Mouse (Mus musculus) bone marrow, adult 2 months (tissue): ENCODE results near the gene Lins1. TPM values are rescaled to one million over a fixed set of nuclear protein-coding genes. Genes with fewer than 3 reads are reported as not detected.

Experiments used
- H3K27ac ChIP-seq: fragments of 200-500 bp; 2 replicates; pipeline ENCODE4 v1.5.1; 2012; ENCODE audit warnings: low read depth, mild to moderate bottlenecking, control low read depth, inconsistent platforms, low read length; ENCODE audit not compliant: control insufficient read depth, poor library complexity, insufficient read depth
- H3K4me1 ChIP-seq: fragments of 200-500 bp; 2 replicates; pipeline ENCODE4 v1.6.1; 2011; ENCODE audit warnings: low read length; ENCODE audit not compliant: control insufficient read depth, insufficient read depth
- H3K4me3 ChIP-seq: fragments of 200-500 bp; replicated peaks from 2 replicates; pipeline ENCODE3; 2011; ENCODE audit warnings: mild to moderate bottlenecking, low read depth, low read length, control low read depth; ENCODE audit not compliant: control insufficient read depth
- CTCF ChIP-seq: fragments of 200-500 bp; IDR thresholded peaks from 2 replicates; pipeline ENCODE4 v1.5.1; 2011; ENCODE audit warnings: low read length, control low read depth; ENCODE audit not compliant: control insufficient read depth, insufficient read depth
- POLR2A ChIP-seq: fragments of 200-500 bp; IDR thresholded peaks from 2 replicates; pipeline ENCODE4 v1.6.1; 2011; ENCODE audit warnings: low read depth, mild to moderate bottlenecking, control low read depth, low read length, borderline replicate concordance; ENCODE audit not compliant: control insufficient read depth
- WGBS: fragments of 180-500 bp; shearing (Covaris S2); methylation state at CpG from one replicate; pipeline ENCODE4 v1.1.7; 2018; 5-methylcytosine and 5-hydroxymethylcytosine counted together
- polyA plus RNA-seq: library from polyadenylated mRNA; stranded (reverse); fragments of >200 nt; gene quantifications from 2 replicates; pipeline ENCODE4 v1.2.4, GENCODE M21; 2011; ENCODE audit warnings: low replicate concordance; ENCODE audit not compliant: missing spikeins, insufficient read depth, insufficient read length

Lins1 gene
- polyA plus RNA-seq, 1 experiment = 6.0 TPM

DNA sequence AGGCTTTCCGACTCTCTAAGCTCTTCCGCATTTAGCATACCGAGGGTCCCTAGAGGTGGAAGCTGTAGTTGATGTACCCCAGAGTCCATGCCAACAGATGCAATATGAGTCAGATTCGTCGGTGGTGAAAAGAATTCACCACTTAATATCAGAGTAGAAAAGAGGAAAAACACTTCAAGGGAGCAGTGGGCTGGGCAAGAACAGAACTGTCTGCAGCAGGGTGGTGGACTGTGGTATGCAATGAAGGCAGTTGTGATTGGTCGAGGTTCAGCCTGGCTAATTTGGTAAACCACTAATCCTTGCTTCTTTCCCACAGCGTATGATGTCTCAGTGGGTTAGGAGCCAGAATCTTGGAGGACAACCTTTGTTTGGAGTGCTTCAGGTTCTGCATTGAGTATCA, 13.0 kb downstream of the Lins1 start:
- H3K27ac ChIP-seq = no peak overlapping the region
- peaks cover 1% of the 10 kb centered on the region; the same call in 1 of the 2 replicates for H3K4me1 ChIP-seq
- TF ChIP-seq CTCF (no peak), POLR2A (no peak)
- H3K4me3 ChIP-seq = no peak overlapping the region
- WGBS = 74% methylated on average over 7 of the region's 7 CpGs

DNA sequence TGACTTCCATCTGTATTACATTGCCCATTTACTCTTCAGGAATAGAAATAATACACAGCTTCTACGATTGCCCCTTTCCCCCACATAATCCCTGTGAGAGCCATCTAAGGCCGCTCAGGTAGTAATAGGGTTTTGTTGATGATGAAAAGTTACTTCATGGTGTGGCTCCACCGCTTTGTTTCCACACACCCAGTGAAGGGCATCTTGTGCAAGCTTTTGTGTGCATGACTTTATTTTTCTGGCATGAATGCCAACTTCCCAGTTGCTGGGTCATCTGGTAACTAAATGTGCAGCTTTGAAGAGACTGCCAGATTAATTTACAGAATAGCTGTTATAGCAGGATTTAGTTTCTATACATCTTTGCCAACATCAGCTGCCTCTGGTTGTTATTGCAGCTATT, 14.9 kb downstream of the Lins1 start:
- WGBS = 44% methylated on average over 3 of the region's 3 CpGs

DNA sequence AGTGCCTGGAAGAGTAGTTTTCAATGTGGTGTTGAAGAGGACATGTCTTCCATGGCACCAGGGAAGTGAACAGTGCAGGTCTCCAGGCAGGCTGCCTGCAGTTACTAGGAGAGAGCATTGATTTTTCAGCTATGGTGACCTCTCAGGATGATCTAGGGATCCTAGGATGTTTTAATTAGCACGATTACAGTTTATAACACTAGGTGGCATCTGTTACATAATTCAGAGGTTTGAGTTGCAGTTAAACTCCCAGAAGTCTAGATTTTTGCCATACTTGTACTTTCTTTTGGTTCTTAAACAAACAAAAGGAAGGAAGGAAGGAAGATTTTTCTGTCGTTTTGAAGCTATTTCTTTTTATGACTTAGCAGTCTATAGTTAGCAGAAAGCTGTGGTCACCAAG, 21.5 kb downstream of the Lins1 start:
- H3K4me1 ChIP-seq = no peaks in the 10 kb centered on the region
- TF ChIP-seq CTCF (no peak), POLR2A (no peak)
- WGBS = 32% methylated on average over 2 of the region's 2 CpGs

More for the DNA sequence above, 14.9 kb downstream of the Lins1 start:
- Histone ChIP-seq H3K4me3 (no peak overlapping the region), H3K4me1 (peaks cover 1% of the 10 kb centered on the region; the same call in 1 of the 2 replicates), H3K27ac (peak overlapping the region; percentile 56)
- TF ChIP-seq POLR2A (no peak), CTCF (no peak)

DNA sequence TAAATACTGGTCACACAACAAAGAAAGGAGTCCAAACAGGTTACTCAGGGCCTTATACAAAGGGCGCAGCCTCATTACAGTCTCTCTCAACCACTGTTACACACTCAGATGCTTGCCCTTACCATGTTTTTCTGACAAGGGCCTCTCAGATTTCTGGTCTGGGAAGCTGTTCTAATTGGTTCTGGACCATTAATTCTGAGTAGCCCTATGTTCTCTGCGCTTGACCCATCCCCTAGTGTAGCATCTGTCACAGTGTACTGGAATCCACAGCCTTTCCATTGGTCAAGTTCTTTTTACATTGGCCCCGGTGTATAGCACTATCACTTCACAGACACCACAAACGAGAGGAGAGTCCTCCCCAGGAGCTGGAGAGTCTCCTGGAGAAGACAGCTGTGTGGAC, 34.8 kb downstream of the Lins1 start:
- H3K4me1 ChIP-seq = no peaks in the 10 kb centered on the region; the same call in 1 of the 2 replicates
- 76% methylated on average over 4 of the region's 4 CpGs for WGBS
- H3K4me3 ChIP-seq = no peak overlapping the region
- no peak overlapping the region for H3K27ac ChIP-seq
- TF ChIP-seq CTCF (no peak), POLR2A (no peak)

More for the DNA sequence above, 21.5 kb downstream of the Lins1 start:
- Histone ChIP-seq H3K27ac (no peak overlapping the region), H3K4me3 (no peak overlapping the region)

DNA sequence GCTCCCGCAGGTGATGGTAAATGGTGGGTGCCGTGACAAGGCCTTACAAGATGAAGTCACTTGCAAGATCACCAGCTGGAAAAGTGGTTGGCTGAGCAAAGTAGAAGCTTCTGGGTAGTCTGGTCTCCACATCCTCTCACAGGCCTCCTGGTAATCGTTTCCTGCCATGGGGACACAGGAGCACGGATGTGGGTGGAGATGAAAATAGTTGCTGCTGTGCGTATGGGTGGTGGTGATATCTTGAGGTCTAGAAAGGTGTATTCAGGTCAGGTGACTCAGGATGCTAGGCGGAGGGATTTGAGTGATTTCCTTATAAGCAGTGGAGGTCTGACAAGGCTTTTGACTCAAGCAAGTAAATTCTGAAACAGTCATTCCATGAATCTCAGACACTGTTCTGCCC, 35.3 kb downstream of the Lins1 start:
- no peak overlapping the region for H3K27ac ChIP-seq
- WGBS = 79% methylated on average over 6 of the region's 6 CpGs
- H3K4me1 ChIP-seq = no peaks in the 10 kb centered on the region; the same call in 1 of the 2 replicates
- H3K4me3 ChIP-seq = no peak overlapping the region
- TF ChIP-seq POLR2A (no peak), CTCF (no peak)

DNA sequence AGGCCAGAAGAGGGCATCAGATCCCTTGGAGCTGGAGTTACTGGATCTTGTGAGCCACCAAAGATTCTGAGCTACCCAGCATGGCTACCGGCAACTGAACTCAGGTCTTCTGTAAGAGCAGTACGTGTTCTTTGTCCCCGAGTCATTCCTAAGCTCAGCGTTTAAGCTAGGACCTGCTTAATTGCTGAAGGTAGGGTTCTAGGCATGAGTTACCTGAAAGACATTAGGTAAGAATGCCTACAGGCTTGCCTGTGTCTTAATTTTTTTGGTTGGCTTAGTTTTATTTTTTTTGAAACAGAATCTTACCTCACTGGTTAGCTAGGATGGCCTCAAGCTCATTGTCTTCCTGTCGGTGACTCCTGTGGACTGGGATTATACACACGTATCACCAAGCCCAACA, 38.4 kb downstream of the Lins1 start:
- no peak for TF ChIP-seq CTCF
- no peak for TF ChIP-seq POLR2A
- no peak overlapping the region for H3K27ac ChIP-seq
- H3K4me1 ChIP-seq = no peaks in the 10 kb centered on the region
- 88% methylated on average over 6 of the region's 6 CpGs for WGBS
- no peak overlapping the region for H3K4me3 ChIP-seq

DNA sequence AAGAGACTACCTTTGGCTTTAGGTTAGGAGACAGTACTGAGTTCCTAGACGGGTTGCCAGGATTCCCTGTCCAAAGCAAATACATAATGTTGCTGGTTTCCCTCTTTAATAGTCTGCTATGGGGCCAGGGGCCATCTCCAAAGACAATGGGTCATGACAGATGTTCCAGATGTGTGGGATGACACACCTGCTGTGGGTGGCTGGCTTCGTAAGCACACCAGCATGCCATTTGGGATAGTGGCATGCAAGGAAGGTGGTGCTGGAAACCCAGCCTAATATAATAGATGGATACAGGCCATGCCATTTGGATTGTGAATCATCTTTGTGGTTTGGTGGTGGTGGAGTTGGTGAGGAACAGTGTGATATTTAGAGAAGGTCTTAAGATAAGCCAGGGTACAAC, 39.5 kb downstream of the Lins1 start:
- Histone ChIP-seq H3K4me1 (no peaks in the 10 kb centered on the region), H3K27ac (no peak overlapping the region), H3K4me3 (no peak overlapping the region)
- 82% methylated on average over 2 of the region's 2 CpGs for WGBS
- TF ChIP-seq CTCF = no peak
- TF ChIP-seq POLR2A = no peak

DNA sequence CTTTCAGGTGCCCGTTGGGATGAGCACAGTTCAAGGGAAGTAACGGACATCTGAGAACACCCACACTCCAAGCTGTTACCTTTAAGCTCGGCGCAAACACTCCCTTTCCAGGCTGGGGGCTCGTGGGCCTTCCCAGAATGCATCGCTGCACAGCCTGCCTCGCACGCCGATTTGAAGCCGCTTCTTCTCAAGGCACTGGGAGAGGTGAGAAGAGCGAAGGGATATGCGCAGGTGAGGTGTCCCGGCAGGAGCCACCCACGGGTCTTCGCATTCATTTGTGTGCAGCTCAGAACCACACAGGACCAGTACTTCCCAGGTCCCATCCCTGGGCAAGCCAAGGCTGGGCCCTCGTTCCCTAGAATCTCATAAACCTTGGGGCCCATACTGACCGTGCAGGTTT, 43.7 kb downstream of the Lins1 start:
- H3K4me3 ChIP-seq = no peak overlapping the region
- TF ChIP-seq POLR2A = no peak
- TF ChIP-seq CTCF = no peak
- 93% methylated on average over 17 of the region's 17 CpGs for WGBS
- no peaks in the 10 kb centered on the region for H3K4me1 ChIP-seq
- H3K27ac ChIP-seq = no peak overlapping the region

DNA sequence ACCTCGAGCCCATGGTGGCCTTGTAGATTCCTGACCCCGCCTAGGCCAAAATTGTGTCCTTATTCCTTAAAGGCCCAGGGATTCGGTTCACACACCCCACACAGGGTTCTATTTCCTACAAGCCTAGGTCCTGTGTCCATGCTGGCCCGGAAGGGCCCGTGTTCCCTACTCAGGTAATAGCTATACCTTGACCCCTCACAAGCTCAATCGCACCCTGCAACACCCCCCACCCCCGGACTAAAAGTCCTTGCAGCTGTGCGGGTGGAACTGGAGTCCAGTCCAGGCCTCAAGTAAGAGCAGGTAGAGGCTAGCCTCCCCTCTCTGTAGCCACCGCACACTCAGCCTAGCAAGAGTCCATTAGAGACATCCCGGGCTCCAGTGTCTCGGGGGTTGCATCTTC, 44.2 kb downstream of the Lins1 start:
- TF ChIP-seq CTCF = no peak
- TF ChIP-seq POLR2A = no peak
- 86% methylated on average over 11 of the region's 11 CpGs for WGBS
- H3K4me3 ChIP-seq = no peak overlapping the region
- H3K4me1 ChIP-seq = no peaks in the 10 kb centered on the region
- no peak overlapping the region for H3K27ac ChIP-seq
